Mouse (Mus musculus): ENCODE results near the gene Map2k1.
A peak's percentile ranks its signal among the peaks of the same experiment; 100 is the strongest.
"Not testable (repeated sequence)": the region's sequence is repeated elsewhere in the genome, so short reads cannot be mapped to it uniquely, and the experiment has no call there.

Gene Map2k1

GRCm38 (mm10) chr9:64199897-64200296 is 53.5 kb downstream of the Map2k1 start:
- no peak for DNase-seq

GRCm38 (mm10) chr9:64198763-64199418 is 54.5 kb downstream of the Map2k1 start:
- not testable (repeated sequence) for DNase-seq

DNA sequence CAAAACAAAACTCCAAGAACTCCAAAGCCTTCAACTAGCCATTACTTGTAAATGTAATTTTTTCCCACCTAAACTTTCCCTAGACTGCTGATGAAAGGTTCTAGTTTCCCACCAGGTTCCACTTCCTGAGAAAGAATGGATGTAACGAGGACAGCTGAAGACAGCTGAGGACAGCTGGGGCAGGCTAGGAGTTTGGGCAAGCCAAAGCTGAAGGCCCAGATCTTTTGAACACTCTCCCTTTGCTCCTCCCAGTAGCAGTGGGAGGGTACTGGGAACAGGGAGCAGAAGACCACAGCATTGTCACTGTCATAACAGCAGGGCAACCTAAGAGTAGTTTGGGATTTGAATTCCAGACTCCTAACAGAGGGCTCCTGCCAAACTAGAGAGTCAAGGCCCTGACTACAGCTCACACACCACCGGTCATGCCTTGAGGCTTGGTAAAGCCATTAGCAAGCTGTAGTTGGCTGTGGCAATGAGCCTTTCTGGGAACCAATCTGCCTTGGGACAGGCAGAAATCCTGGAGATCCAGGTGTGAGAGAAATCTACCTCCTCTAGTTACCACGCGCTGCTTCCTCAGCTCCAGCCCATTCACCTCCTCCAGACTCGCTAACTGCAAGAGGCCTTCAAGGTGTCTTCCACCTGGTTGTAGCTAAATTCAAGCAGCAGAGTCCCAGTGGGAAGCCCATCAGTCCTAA is 55.2 kb downstream of the Map2k1 start:
- DNase-seq, result no peak

DNA sequence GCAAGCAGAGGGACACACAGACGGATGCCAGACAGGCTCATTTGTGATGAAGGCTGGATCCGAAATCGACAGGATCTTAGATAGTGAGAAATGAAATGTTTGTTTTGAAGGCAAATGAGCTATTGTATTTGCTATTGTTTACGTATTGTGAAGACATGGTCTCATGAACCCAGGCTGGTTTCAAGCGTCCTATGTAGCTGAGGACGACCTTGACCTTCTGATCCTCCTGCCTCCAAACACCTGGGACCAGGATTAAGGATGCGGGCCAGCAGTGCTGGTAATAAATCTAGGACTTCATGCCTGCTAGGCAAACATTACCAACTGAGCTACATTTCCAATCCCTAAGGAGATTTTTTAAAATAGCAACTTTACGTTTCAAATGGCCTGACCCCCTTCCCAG is 55.9 kb downstream of the Map2k1 start:
- DNase-seq, result no peak

- DNase-seq, result no peak
Measured at GRCm38 (mm10) chr9:64195554-64195953, 57.9 kb downstream of the Map2k1 start.

GRCm38 (mm10) chr9:64193879-64194278 is 59.6 kb downstream of the Map2k1 start:
- DNase-seq, result no peak

- DNase-seq, result no peak
Measured at GRCm38 (mm10) chr9:64184166-64184840, 69.1 kb downstream of the Map2k1 start.

GRCm38 (mm10) chr9:64183295-64183694 is 70.1 kb downstream of the Map2k1 start:
- DNase-seq, result not testable (repeated sequence)

- peak; percentile 92 to 93 for DNase-seq
Measured at GRCm38 (mm10) chr9:64178974-64179646, 74.3 kb downstream of the Map2k1 start, which contains the start of gene Snapc5. Gene Snapc5 (plus strand): TSS chr9:64179274.

DNA sequence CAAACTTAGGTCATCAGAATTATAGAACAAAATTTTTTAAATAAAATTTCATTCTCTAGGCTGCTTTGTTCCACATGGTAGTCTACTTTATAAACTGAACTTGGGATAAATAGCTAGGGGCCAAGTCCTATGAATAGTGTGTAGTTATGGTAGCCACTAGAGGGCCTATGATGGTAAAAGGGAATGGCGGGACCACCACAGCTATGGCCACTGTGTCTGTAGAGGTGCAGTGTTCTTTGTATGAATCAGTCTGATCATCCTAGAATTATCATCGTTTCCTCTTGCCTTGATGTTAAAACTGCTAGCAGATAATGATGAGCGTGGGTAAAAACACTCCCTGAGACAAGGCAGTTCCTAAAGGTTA is 74.8 kb downstream of the Map2k1 start:
- DNase-seq, result peak in 1 of 2 experiments; percentile 24

DNA sequence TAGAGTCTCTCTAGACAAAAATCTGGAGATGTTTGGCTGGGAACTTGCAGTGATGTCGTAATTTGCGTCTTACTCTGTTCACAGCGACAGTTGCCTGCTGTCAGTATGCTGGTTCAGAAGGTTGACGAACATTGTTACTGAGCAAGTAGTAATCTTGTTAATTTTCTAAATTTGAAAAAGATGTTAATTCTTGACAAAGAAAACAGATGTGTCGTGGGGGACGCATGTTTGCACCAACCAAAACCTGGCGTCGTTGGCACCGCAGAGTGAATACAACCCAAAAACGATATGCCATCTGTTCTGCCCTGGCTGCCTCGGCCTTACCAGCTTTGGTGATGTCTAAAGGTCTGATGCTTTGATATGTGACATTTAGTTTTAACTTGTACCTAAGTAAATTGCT is 78.1 kb downstream of the Map2k1 start:
- no peak for DNase-seq

DNA sequence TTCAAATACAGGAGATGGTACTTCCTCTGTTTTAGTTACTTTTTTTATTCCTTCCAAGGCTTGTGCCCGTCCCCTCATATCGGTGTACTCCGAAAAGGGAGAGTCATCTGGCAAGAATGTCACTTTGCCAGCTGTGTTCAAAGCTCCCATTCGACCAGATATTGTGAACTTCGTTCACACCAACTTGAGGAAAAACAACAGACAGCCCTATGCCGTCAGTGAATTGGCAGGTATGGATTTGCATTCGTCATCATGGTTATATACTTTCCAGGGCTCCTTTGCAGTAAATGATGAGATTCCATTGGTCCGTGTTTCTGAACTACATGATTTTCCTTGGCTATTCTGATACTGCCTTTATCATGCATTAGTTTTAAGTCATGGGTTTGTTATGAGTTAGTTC is 78.7 kb downstream of the Map2k1 start:
- no peak for DNase-seq

DNA sequence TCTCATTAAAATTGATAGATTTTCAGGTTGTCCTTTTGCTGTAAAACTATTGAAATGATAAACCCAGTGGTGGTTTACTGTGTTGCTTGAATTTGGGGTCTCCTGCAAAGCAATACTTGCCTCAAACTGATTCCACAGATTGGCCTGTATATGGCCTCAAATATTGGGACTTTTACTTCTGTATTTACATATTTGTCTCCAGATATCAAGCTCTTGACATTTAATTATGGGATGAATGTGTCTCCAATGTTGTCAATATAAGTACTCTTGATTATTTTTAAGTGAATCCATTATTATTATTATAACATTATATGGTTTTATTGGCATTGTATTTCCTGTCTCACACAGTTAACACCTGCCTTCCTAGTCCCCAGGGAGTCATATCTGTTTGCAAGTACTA is 79.1 kb downstream of the Map2k1 start:
- no peak for DNase-seq

DNA sequence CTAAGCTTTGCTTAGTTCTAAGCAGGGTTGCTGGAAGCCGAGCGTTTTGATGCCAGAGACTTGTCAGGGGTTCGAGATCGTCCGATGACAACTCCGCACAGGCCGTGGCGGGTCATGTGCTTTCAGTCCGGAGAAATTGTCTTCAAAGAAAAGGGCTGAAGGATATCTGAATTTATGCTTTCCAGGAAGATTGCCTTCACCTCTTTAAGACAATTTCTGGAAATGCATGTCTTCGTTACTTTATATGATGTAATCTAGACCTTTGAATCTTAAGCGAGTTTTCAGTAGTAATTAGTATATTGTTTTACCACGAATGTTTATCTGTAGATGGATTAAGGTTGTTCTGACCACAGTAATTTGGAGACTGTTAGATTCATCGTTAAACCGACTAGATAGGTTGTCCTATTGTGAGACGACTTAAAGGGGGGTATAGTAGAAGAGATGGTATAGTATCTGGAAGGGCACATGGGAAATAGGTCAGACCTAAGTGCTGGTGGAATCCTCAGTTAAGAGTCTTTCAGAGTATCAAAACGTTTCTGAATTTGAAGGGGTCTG is 79.7 kb downstream of the Map2k1 start:
- DNase-seq, result no peak

GRCm38 (mm10) chr9:64172816-64173665 is 80.4 kb downstream of the Map2k1 start, which contains the start of the genes Zwilch and Rpl4:
Gene Zwilch (minus strand): TSS chr9:64173104.
Gene Rpl4 (plus strand): TSS chr9:64173375.
- DNase-seq, result peak; percentile 89 to 91

DNA sequence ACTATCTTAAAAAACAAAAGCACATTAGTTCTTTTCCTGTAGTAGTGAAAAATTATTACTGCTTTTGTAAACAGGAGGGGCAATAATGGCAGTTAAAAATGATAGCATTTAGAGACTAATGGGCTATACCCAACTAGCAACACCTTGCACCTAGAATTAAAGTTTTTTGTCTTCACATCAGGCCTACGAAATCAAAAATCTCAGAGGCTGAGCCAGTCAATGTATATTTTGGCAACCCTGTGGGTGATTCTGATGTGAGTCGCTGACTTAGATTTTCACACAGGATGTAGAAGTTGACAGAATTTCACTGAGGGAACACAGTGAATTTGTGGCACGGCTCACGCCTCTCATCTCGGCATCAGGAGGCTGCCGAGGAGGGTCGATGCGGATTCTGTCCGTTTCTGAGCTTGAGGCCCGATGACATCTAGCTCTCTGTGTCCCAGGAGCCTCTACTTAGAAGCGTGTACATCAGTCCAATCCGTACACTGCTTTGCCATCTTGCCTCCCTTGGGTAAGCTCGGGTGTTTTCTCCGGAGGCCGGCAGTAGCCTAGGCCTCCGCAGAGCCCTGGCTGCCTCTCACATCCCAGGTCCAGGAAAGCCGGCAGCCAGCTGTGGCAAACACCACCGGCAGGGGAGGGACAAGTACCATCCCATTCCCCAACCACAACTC is 81.2 kb downstream of the Map2k1 start:
- DNase-seq, result no peak

- not testable (repeated sequence) for DNase-seq
Measured at GRCm38 (mm10) chr9:64169967-64170366, 83.5 kb downstream of the Map2k1 start.

DNA sequence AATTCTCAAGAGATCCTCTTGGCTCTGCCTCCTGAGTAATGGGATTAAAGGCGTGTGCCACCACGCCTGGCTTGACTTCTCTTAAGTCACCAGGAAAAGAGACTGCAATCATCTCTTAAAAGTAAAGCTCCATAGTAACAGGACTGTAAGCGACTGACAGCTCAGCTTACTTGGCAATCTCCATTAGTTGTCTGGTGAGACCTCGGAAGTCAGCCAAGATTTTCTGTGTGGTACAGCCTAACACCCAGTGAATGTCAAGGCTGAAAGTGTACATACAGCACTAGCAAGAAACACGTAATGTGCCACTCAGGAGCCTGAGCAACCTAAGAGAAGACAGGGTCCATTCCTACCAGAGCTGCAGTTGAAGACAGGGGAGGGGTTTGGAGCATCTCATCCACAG is 93.0 kb downstream of the Map2k1 start:
- DNase-seq, result no peak

DNA sequence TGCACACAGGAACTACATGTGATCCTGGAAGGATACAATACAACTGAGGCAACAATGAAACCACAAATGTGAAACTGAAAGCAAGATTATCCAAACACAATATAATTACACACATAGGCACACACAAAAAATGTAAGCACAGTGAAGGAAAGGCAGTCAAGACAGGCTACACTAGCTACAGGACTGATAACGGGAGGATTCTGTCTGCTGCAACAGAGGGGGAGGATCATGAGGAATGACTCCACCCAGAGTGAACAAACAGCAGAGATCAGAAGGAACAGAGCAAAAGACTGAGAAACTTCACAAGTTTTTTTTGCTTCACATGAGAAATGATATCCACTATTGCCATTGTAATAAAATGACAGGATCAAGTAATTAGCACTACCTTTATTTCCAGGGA is 96.8 kb downstream of the Map2k1 start:
- no peak for DNase-seq

GRCm38 (mm10) chr9:64139879-64140278 is 113.6 kb downstream of the Map2k1 start:
- no peak for DNase-seq

- peak; percentile 68 to 70 for DNase-seq
Measured at GRCm38 (mm10) chr9:64138896-64139295, 114.5 kb downstream of the Map2k1 start.
